Mouse (Mus musculus) C2C12 (cell line): ENCODE data around the gene Ccdc149.

ENCODE experiments used
- CEBPB ChIP-seq: IDR thresholded peaks from one replicate; pipeline ENCODE4 v1.6.1; 2011; ENCODE audit warnings: low read depth, mild to moderate bottlenecking, control low read depth, moderate library complexity
- CTCF ChIP-seq: IDR thresholded peaks from one replicate; pipeline ENCODE4 v1.5.1; 2011; ENCODE audit not compliant: control insufficient read depth, insufficient read depth, insufficient read length
- MYOG ChIP-seq: IDR thresholded peaks from one replicate; pipeline ENCODE4 v1.6.1; 2011; ENCODE audit not compliant: control insufficient read depth, insufficient read length; ENCODE audit errors: extremely low read depth
- USF1 ChIP-seq: IDR thresholded peaks from one replicate; pipeline ENCODE4 v1.6.1; 2011; ENCODE audit warnings: low read depth, mild to moderate bottlenecking, control low read depth, moderate library complexity

DNA sequence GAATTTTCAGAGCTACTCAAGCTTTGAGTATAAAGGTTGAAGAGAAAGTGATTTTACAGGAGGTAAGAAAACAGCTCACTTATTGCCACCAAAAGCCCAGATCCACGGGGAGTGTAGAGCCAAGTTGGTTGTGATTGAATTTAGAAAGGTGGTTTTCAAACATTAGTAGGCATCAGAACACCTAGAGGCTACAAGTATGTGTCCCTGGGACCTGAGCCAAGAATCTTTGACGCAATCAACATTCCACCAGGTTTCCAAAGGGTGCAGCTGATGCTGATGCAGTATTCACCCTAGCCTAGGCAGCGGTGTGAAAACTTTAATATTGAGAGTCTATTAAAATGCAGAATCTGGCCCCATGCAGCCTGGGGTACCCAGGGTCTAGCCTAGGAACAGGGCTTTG, 135.7 kb downstream of the Ccdc149 start:
- TF ChIP-seq CEBPB (no peak), CTCF (no peak), USF1 (no peak), MYOG (no peak)
